Mouse (Mus musculus) olfactory bulb, adult 2 months (tissue): ENCODE results near the gene Gtf2a1l.

Experiments
- CTCF ChIP-seq: fragments of 200-500 bp; IDR thresholded peaks from 2 replicates; pipeline ENCODE4 v1.5.1; 2012; ENCODE audit warnings: low read depth, mild to moderate bottlenecking, low read length, moderate library complexity; ENCODE audit not compliant: insufficient read depth
- POLR2A ChIP-seq: fragments of 200-500 bp; IDR thresholded peaks from 2 replicates; pipeline ENCODE4 v1.6.1; 2012; ENCODE audit warnings: mild to moderate bottlenecking, low read depth, low read length, moderate library complexity; ENCODE audit not compliant: insufficient read depth

GRCm38 (mm10) chr17:88696656-88697333, 28.3 kb downstream of the Gtf2a1l start:
- no peak for TF ChIP-seq POLR2A
- no peak for TF ChIP-seq CTCF
